Mouse (Mus musculus) cerebellum, postnatal 14 days (tissue): ENCODE data around the gene Retreg3.
A peak's percentile ranks its signal among the peaks of the same experiment; 100 is the strongest.

ENCODE experiments used
- DNase-seq, 2 experiments: peaks; one replicate each; pipeline ENCODE4 v3.0.0; 2021; ENCODE audit warnings: mixed read lengths in 2 of 2

Retreg3 gene

GRCm38 (mm10) chr11:101119761-101120544 is at the start of gene Retreg3, which contains the start of gene Tubg1:
Retreg3 (minus strand) TSS chr11:101119893.
Tubg1 (plus strand) TSS chr11:101119938.
- DNase-seq, result peak; percentile 100

DNA sequence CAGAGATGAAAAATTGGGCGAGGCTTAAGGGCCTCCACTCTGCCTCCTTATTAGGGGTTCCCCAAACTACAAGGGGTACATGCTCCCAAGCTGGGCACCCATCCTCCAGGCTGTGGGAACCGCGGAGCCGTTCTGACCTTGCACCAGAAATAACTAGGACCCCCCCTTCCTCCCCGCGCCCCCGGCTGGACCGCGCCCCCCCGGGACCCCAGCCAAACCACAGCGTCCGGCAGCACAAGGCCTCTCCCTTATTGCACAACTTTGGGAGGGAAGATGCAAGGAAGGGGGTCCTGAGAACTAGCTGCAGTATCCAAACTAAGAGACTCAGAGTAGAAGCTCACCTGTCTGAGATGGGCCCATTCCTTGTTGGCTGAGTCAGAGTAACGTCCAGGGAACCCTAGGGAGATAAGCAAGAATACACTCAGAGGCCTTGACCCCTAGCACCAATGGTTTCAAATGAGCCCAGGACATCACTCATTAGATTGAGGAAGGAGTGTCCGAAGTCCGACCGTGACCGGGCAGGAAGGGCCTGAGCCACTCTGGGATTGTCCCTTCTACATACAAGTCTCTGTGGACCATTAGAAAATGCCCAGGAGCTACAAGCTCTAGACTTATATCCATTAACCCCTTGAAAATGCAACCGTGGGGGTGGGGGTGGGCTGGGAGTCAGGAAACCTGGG is 48.7 kb upstream of the Retreg3 start:
- peak; percentile 34 to 43 for DNase-seq

- DNase-seq, result no peak
Observed at GRCm38 (mm10) chr11:101167963-101168300, 48.2 kb upstream of the Retreg3 start.

GRCm38 (mm10) chr11:101167211-101167962 is 47.7 kb upstream of the Retreg3 start:
- DNase-seq, result no peak

- DNase-seq, result no peak
Observed at GRCm38 (mm10) chr11:101166357-101166756, 46.7 kb upstream of the Retreg3 start.

GRCm38 (mm10) chr11:101164677-101165580 is 45.2 kb upstream of the Retreg3 start:
- no peak for DNase-seq

DNA sequence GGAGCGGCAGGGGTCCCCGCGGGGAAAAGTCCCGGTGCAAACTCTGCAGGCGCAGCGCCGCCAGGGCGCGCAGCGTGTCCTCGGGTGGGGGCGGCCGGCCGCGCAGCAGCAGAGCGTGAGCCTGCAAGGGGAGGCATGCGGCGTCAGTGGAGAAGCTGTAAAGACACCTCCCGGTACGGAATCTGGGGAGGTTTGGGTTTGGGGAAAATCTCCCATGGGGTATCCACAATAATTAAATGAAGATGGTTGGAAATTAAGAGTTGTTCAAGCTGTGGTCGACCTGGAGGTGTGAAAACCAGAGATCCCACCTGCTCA is 44.6 kb upstream of the Retreg3 start:
- DNase-seq, result peak; percentile 18 to 32

DNA sequence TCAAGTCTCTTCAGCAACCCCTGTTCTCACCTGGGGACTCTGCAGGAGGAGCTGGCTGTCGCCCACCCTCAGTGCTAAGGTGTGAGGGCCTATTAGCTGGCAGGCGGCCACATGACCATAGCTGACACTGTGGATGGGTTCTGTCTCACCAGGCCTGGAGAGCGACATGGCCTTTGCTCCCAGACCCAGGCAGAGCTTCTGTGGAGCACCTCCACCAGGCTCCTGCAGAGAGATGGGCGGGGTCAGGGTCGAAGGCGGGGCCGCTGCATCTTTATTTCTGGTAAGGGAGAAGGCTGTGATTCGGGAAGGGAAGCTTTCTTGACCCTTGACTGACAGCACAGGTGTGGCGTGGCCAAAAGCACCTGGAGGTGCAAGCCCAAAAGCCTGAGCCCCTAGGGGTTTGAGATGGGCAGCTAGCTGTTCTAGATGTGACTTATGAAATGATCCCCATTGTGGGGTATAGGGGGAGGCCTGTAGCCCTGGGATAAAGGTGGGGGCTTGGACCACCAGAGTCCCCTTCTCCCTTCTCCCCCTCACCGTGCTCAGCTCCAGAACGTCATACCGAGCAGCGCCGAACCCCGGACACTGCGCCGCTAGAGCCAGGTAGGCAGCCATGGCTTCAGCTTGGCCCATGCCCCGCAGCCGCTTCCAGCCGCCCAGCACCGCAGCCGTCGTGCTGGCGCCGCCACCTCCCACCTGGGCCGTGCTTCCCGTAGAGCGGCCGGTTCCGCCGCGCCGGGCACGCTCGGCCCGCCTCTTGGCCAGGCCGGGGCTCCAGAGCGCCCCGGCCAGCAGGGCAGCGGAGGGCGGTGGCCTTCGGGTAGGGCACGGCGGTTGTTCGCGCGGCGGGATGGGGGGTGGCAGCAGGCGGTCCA is 44.0 kb upstream of the Retreg3 start:
- peak; percentile 27 to 47 for DNase-seq

- DNase-seq, result peak; percentile 33 to 40
Observed at GRCm38 (mm10) chr11:101162772-101163171, 43.1 kb upstream of the Retreg3 start.

GRCm38 (mm10) chr11:101162301-101162700 is 42.6 kb upstream of the Retreg3 start:
- no peak for DNase-seq

DNA sequence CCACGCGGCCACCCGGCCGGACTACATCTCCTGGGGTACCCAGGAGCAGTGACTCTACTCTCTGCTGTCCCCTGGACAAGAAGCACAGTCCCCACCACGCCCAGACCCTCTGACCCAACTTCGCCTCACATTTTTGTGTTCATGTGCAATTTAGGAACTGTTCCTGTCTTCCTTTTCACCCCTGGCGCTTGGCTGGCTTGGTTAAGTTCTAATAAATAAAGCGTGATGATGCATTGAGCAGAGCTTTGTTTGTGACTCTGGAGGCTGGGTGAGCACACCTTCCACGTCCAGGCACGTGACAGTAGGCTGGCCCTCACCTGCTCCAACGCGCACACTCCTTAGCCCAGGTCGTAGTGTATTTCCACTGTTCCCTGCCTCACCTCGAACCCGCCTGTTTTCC is 41.9 kb upstream of the Retreg3 start:
- no peak for DNase-seq

DNA sequence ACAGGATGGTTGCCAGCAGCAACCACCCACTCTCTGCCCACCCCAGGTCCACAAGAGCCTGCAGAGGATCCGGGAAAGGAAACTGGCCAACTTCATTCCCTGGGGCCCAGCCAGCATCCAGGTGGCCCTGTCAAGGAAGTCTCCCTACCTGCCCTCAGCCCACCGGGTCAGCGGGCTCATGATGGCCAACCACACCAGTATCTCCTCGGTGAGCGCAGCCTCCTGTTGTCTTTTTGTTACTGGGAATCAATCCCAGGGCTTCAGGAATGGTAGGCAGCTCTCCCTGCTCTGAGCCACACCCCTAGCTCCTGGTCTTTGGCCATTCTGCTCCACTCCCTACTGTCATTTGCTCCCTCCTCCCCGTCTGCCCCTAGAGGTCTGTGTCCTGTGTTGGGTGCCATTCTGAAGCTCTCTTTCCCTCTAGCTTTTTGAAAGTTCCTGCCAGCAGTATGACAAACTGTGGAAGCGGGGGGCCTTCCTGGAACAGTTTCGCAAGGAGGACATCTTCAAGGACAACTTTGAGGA is 41.4 kb upstream of the Retreg3 start:
- peak in 1 of 2 experiments; percentile 24 for DNase-seq

- DNase-seq, result peak in 1 of 2 experiments; percentile 28
Observed at GRCm38 (mm10) chr11:101160151-101160550, 40.5 kb upstream of the Retreg3 start.

- DNase-seq, result peak; percentile 84 to 85
Observed at GRCm38 (mm10) chr11:101155728-101156371, 36.2 kb upstream of the Retreg3 start, which contains the start of gene Tubg2. Tubg2 (plus strand) TSS chr11:101155907.

- DNase-seq, result no peak
Observed at GRCm38 (mm10) chr11:101155151-101155550, 35.5 kb upstream of the Retreg3 start.

DNA sequence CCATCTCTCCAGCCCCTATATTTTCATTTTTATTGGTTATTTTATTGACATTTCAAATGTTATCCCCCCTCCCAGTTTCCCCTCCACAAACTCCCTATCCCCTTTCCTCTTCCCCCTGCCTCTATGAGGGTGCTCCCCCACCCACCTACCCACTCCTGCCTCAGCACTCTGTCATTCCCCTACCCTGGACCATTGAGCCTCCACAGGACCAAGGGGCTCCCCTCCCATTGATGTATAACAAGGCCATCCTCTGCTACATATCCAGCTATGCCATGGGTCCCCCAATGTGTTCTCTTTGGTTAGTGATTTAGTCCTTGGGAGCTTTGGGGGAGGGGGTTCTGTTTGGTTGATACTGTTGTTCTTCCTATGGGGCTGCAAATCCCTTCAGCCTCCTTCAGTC is 35.0 kb upstream of the Retreg3 start:
- no peak for DNase-seq

- DNase-seq, result no peak
Observed at GRCm38 (mm10) chr11:101152825-101153224, 33.1 kb upstream of the Retreg3 start.

DNA sequence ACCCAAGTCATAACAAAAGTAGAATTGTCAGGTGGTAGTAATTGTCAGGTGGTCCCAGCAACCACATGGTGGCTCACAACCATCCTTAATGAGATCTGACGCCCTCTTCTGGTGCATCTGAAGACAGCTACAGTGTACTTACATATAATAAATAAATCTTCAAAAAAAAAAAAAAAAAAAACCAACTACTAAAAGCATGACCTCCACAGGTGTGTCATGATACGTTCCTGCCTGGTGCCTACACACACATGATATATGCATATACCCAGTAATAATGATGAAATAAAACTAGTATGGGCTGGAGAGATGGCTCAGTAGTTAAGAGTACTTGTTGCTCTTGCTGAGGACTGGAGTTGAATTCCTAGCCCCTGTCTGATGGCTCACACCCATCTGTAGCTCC is 31.4 kb upstream of the Retreg3 start:
- no peak for DNase-seq

GRCm38 (mm10) chr11:101149178-101150105 is 29.7 kb upstream of the Retreg3 start:
- DNase-seq, result no peak
